Mouse (Mus musculus): Measurements from ENCODE around the gene Lbx2. TPM values are rescaled to one million over a fixed set of nuclear protein-coding genes. Genes with fewer than 3 reads are reported as not detected.

Lbx2 gene
- polyA plus RNA-seq, 1 experiment, result 0.07 TPM

GRCm38 (mm10) chr6:83122961-83123360, 36.8 kb downstream of the Lbx2 start:
- Histone ChIP-seq H3K4me3 (peak overlapping the region; percentile 59), H3K4me2 (ENCODE audit: low read depth) (peak overlapping the region; percentile 85)

GRCm38 (mm10) chr6:83124851-83125312, 38.7 kb downstream of the Lbx2 start:
- TF ChIP-seq USF1 (IDR thresholded peaks at IDR 0.05; ENCODE audit: low read depth) (no peak), TCF3 (IDR thresholded peaks at IDR 0.05; ENCODE audit: insufficient read length, low read depth) (no peak), CEBPB (IDR thresholded peaks at IDR 0.05; ENCODE audit: insufficient read depth, poor library complexity, severe bottlenecking) (no peak), REST (IDR thresholded peaks at IDR 0.05; ENCODE audit: insufficient read depth, insufficient read length) (no peak), POLR2A (IDR thresholded peaks at IDR 0.05; ENCODE audit: insufficient read length, low read depth) (peak; percentile 63), SRF (IDR thresholded peaks at IDR 0.05; ENCODE audit: control insufficient read depth, insufficient read length, low read depth) (peak; percentile 59), MAX (IDR thresholded peaks at IDR 0.05; ENCODE audit: low read depth) (no peak), MYOD1 (IDR thresholded peaks at IDR 0.05; ENCODE audit: control insufficient read depth in 1 of 3, insufficient read length in 2 of 3, low read depth in 2 of 3) (no peak), MYOG (IDR thresholded peaks at IDR 0.05; ENCODE audit: control insufficient read depth in 1 of 3, insufficient read depth in 1 of 3, insufficient read length in 2 of 3, low read depth in 2 of 3) (no peak), E2F4 (IDR thresholded peaks at IDR 0.05; ENCODE audit: insufficient read depth) (no peak), TCF12 (IDR thresholded peaks at IDR 0.05; ENCODE audit: insufficient read depth, poor library complexity, severe bottlenecking) (no peak), POLR2AphosphoS2 (IDR thresholded peaks at IDR 0.05; ENCODE audit: insufficient read length, low read depth) (peak; percentile 76)
- no peaks in the 10 kb centered on the region for H3K27me3 ChIP-seq (ENCODE audit: control insufficient read depth, insufficient read depth, insufficient read length)
- peak overlapping the region; percentile 96 for H3K4me2 ChIP-seq (ENCODE audit: low read depth)
- H3K4me3 ChIP-seq, result peak overlapping the region; percentile 61
- no peaks in the 10 kb centered on the region for H3K36me3 ChIP-seq (ENCODE audit: control insufficient read depth, insufficient read depth)
- peak overlapping the region; percentile 23 for H3ac ChIP-seq (ENCODE audit: control insufficient read depth, insufficient read length)
- H3K79me2 ChIP-seq (ENCODE audit: control insufficient read depth, insufficient read depth), result peaks cover 15% of the 10 kb centered on the region

More at GRCm38 (mm10) chr6:83122961-83123360, 36.8 kb downstream of the Lbx2 start:
- H3K27me3 ChIP-seq (ENCODE audit: control insufficient read depth, insufficient read depth, insufficient read length), result no peaks in the 10 kb centered on the region
- no peak for TF ChIP-seq MYOG (IDR thresholded peaks at IDR 0.05; ENCODE audit: control insufficient read depth in 1 of 3, insufficient read depth in 1 of 3, insufficient read length in 2 of 3, low read depth in 2 of 3)
- no peak for TF ChIP-seq TCF12 (IDR thresholded peaks at IDR 0.05; ENCODE audit: insufficient read depth, poor library complexity, severe bottlenecking)
- no peak for TF ChIP-seq E2F4 (IDR thresholded peaks at IDR 0.05; ENCODE audit: insufficient read depth)
- no peak for TF ChIP-seq USF1 (IDR thresholded peaks at IDR 0.05; ENCODE audit: low read depth)
- TF ChIP-seq MAX (IDR thresholded peaks at IDR 0.05; ENCODE audit: low read depth), result no peak
- no peak for TF ChIP-seq TCF3 (IDR thresholded peaks at IDR 0.05; ENCODE audit: insufficient read length, low read depth)
- no peaks in the 10 kb centered on the region for H3K36me3 ChIP-seq (ENCODE audit: control insufficient read depth, insufficient read depth)
- no peak overlapping the region for H3ac ChIP-seq (ENCODE audit: control insufficient read depth, insufficient read length)
- H3K79me2 ChIP-seq (ENCODE audit: control insufficient read depth, insufficient read depth), result peaks cover 15% of the 10 kb centered on the region

GRCm38 (mm10) chr6:83125331-83125730, 39.2 kb downstream of the Lbx2 start, which contains the start of gene Ino80b:
TSS of gene Ino80b (minus strand) at chr6:83125431.
- Histone ChIP-seq H3K36me3 (ENCODE audit: control insufficient read depth, insufficient read depth) (no peaks in the 10 kb centered on the region), H3ac (ENCODE audit: control insufficient read depth, insufficient read length) (peak within 1 kb of the TSS; percentile 23), H3K4me2 (ENCODE audit: low read depth) (peak within 1 kb of the TSS; percentile 96), H3K4me3 (peak within 1 kb of the TSS; percentile 61), H3K27me3 (ENCODE audit: control insufficient read depth, insufficient read depth, insufficient read length) (no peaks in the 10 kb centered on the region), H3K79me2 (ENCODE audit: control insufficient read depth, insufficient read depth) (peaks cover 15% of the 10 kb centered on the region)
- TF ChIP-seq POLR2AphosphoS2 (IDR thresholded peaks at IDR 0.05; ENCODE audit: insufficient read length, low read depth) (no peak), TCF12 (IDR thresholded peaks at IDR 0.05; ENCODE audit: insufficient read depth, poor library complexity, severe bottlenecking) (no peak), MYOG (IDR thresholded peaks at IDR 0.05; ENCODE audit: control insufficient read depth in 1 of 3, insufficient read depth in 1 of 3, insufficient read length in 2 of 3, low read depth in 2 of 3) (no peak), USF1 (IDR thresholded peaks at IDR 0.05; ENCODE audit: low read depth) (no peak), E2F4 (IDR thresholded peaks at IDR 0.05; ENCODE audit: insufficient read depth) (no peak), TCF3 (IDR thresholded peaks at IDR 0.05; ENCODE audit: insufficient read length, low read depth) (no peak), SRF (IDR thresholded peaks at IDR 0.05; ENCODE audit: control insufficient read depth, insufficient read length, low read depth) (no peak), REST (IDR thresholded peaks at IDR 0.05; ENCODE audit: insufficient read depth, insufficient read length) (no peak), MYOD1 (IDR thresholded peaks at IDR 0.05; ENCODE audit: control insufficient read depth in 1 of 3, insufficient read length in 2 of 3, low read depth in 2 of 3) (no peak), MAX (IDR thresholded peaks at IDR 0.05; ENCODE audit: low read depth) (no peak), CEBPB (IDR thresholded peaks at IDR 0.05; ENCODE audit: insufficient read depth, poor library complexity, severe bottlenecking) (no peak), POLR2A (IDR thresholded peaks at IDR 0.05; ENCODE audit: insufficient read length, low read depth) (no peak)

- Histone ChIP-seq H3K4me3 (no peak overlapping the region), H3ac (ENCODE audit: control insufficient read depth, insufficient read length) (no peak overlapping the region), H3K36me3 (ENCODE audit: control insufficient read depth, insufficient read depth) (no peaks in the 10 kb centered on the region), H3K27me3 (ENCODE audit: control insufficient read depth, insufficient read depth, insufficient read length) (no peaks in the 10 kb centered on the region), H3K4me2 (ENCODE audit: low read depth) (no peak overlapping the region), H3K79me2 (ENCODE audit: control insufficient read depth, insufficient read depth) (peaks cover 7% of the 10 kb centered on the region)
- TF ChIP-seq MAX (IDR thresholded peaks at IDR 0.05; ENCODE audit: low read depth) (no peak), TCF3 (IDR thresholded peaks at IDR 0.05; ENCODE audit: insufficient read length, low read depth) (no peak), E2F4 (IDR thresholded peaks at IDR 0.05; ENCODE audit: insufficient read depth) (no peak), POLR2AphosphoS2 (IDR thresholded peaks at IDR 0.05; ENCODE audit: insufficient read length, low read depth) (no peak), POLR2A (IDR thresholded peaks at IDR 0.05; ENCODE audit: insufficient read length, low read depth) (no peak), CEBPB (IDR thresholded peaks at IDR 0.05; ENCODE audit: insufficient read depth, poor library complexity, severe bottlenecking) (no peak), SRF (IDR thresholded peaks at IDR 0.05; ENCODE audit: control insufficient read depth, insufficient read length, low read depth) (no peak), TCF12 (IDR thresholded peaks at IDR 0.05; ENCODE audit: insufficient read depth, poor library complexity, severe bottlenecking) (no peak), MYOD1 (IDR thresholded peaks at IDR 0.05; ENCODE audit: control insufficient read depth in 1 of 3, insufficient read length in 2 of 3, low read depth in 2 of 3) (no peak), USF1 (IDR thresholded peaks at IDR 0.05; ENCODE audit: low read depth) (no peak), REST (IDR thresholded peaks at IDR 0.05; ENCODE audit: insufficient read depth, insufficient read length) (no peak), MYOG (IDR thresholded peaks at IDR 0.05; ENCODE audit: control insufficient read depth in 1 of 3, insufficient read depth in 1 of 3, insufficient read length in 2 of 3, low read depth in 2 of 3) (no peak)
Observed at GRCm38 (mm10) chr6:83127419-83127818, 41.3 kb downstream of the Lbx2 start.
